Mouse (Mus musculus): Measurements from ENCODE around the gene Sstr3.

- TF ChIP-seq CTCF (IDR thresholded peaks at IDR 0.05; ENCODE audit: low read depth) (no peak), EP300 (IDR thresholded peaks at IDR 0.05; ENCODE audit: low read depth) (no peak)
Observed at GRCm38 (mm10) chr15:78491301-78491700, 53.2 kb downstream of the Sstr3 start.

Measured in liver, postnatal 0 days (tissue).